Mouse (Mus musculus): ENCODE results near the gene Atxn7l1.

GRCm38 (mm10) chr12:33206300-33206699 is 58.8 kb downstream of the Atxn7l1 start:
- TF ChIP-seq TCF12 (IDR thresholded peaks at IDR 0.05; ENCODE audit: insufficient read depth, poor library complexity, severe bottlenecking), result no peak
- no peak for TF ChIP-seq POLR2A (IDR thresholded peaks at IDR 0.05; ENCODE audit: insufficient read length, low read depth)
- no peak for TF ChIP-seq MYOD1 (IDR thresholded peaks at IDR 0.05; ENCODE audit: control insufficient read depth in 1 of 3, insufficient read length in 2 of 3, low read depth in 2 of 3)
- TF ChIP-seq USF1 (IDR thresholded peaks at IDR 0.05; ENCODE audit: low read depth), result no peak
- no peak for TF ChIP-seq E2F4 (IDR thresholded peaks at IDR 0.05; ENCODE audit: insufficient read depth)
- no peak for TF ChIP-seq MYOG (IDR thresholded peaks at IDR 0.05; ENCODE audit: control insufficient read depth in 1 of 3, insufficient read depth in 1 of 3, insufficient read length in 2 of 3, low read depth in 2 of 3)
- no peak for TF ChIP-seq POLR2AphosphoS2 (IDR thresholded peaks at IDR 0.05; ENCODE audit: insufficient read length, low read depth)
- TF ChIP-seq MAX (IDR thresholded peaks at IDR 0.05; ENCODE audit: low read depth), result no peak
- no peak for TF ChIP-seq SRF (IDR thresholded peaks at IDR 0.05; ENCODE audit: control insufficient read depth, insufficient read length, low read depth)
- no peak for TF ChIP-seq CEBPB (IDR thresholded peaks at IDR 0.05; ENCODE audit: insufficient read depth, poor library complexity, severe bottlenecking)
- TF ChIP-seq REST (IDR thresholded peaks at IDR 0.05; ENCODE audit: insufficient read depth, insufficient read length), result no peak
- no peak for TF ChIP-seq TCF3 (IDR thresholded peaks at IDR 0.05; ENCODE audit: insufficient read length, low read depth)

Data from myocyte (in vitro differentiated cells).